Mouse (Mus musculus) heart, embryonic 16.5 days (tissue): ENCODE results near the gene Emx2. TPM values are rescaled to one million over a fixed set of nuclear protein-coding genes. Genes with fewer than 3 reads are reported as not detected.

Source experiments
- ATAC-seq: fragments of 200-750 bp; cut with Nextera tagmentation; replicated peaks from 2 replicates; pipeline ENCODE4 v1.8.0; 2017; ENCODE audit warnings: moderate number of reproducible peaks; ENCODE audit not compliant: insufficient read depth, low FRiP score; ENCODE audit errors: extremely low read depth
- H3K27ac ChIP-seq: fragments of 300-500 bp; sonication (generic); 2 replicates; pipeline ENCODE4 v1.5.1; 2014; ENCODE audit warnings: mild to moderate bottlenecking, low read length, control low read depth, moderate library complexity
- H3K27me3 ChIP-seq: fragments of 300-500 bp; sonication (generic); 2 replicates; pipeline ENCODE4 v1.6.1; 2014; ENCODE audit warnings: low read length, mixed read lengths; ENCODE audit not compliant: control insufficient read depth, insufficient read depth
- H3K36me3 ChIP-seq: fragments of 300-500 bp; sonication (generic); 2 replicates; pipeline ENCODE4 v1.6.1; 2014; ENCODE audit not compliant: control insufficient read depth, insufficient read depth
- H3K4me1 ChIP-seq: fragments of 300-500 bp; sonication (generic); 2 replicates; pipeline ENCODE4 v1.6.1; 2014; ENCODE audit warnings: low read length, mixed read lengths; ENCODE audit not compliant: control insufficient read depth, insufficient read depth
- H3K4me2 ChIP-seq: fragments of 300-500 bp; sonication (generic); 2 replicates; pipeline ENCODE4 v1.6.1; 2014; ENCODE audit warnings: low read depth, mild to moderate bottlenecking, control low read depth, low read length
- H3K4me3 ChIP-seq: fragments of 300-500 bp; sonication (generic); 2 replicates; pipeline ENCODE4 v1.5.1; 2014; ENCODE audit warnings: mild to moderate bottlenecking, control low read depth, low read length
- H3K9ac ChIP-seq: fragments of 300-500 bp; sonication (generic); 2 replicates; pipeline ENCODE4 v1.6.1; 2014; ENCODE audit warnings: low read length, control low read depth
- H3K9me3 ChIP-seq: fragments of 300-500 bp; sonication (generic); replicated peaks from 2 replicates; pipeline ENCODE4 v1.6.1; 2016; ENCODE audit warnings: low read length; ENCODE audit not compliant: control insufficient read depth
- WGBS: fragments of 180-500 bp; shearing (Covaris S2); extraction: QIAGEN DNeasy Blood & Tissue Kit; methylation state at CpG from one replicate; pipeline ENCODE4 v1.1.7; 2014; 5-methylcytosine and 5-hydroxymethylcytosine counted together
- polyA plus RNA-seq: library from polyadenylated mRNA; unstranded; fragments of >200 nt; fragmentation: Nextera tagmentation; extraction: Ambion mirVana; gene quantifications from 2 replicates; pipeline ENCODE4 v1.2.1, GENCODE M21; 2015

Emx2 gene
- not detected in 2 replicates for polyA plus RNA-seq

- Histone ChIP-seq H3K4me1 (peaks cover 11% of the 10 kb centered on the region), H3K9ac (no peak within 1 kb of the TSS), H3K4me2 (peak within 1 kb of the TSS; percentile 36), H3K9me3 (no peaks in the 10 kb centered on the region), H3K27ac (no peak within 1 kb of the TSS), H3K4me3 (peak within 1 kb of the TSS; percentile 16), H3K27me3 (peaks cover 85% of the 10 kb centered on the region), H3K36me3 (no peaks in the 10 kb centered on the region)
- ATAC-seq: no peak; the same call in 1 of the 2 replicates
- under 1% methylated on average over 54 of the region's 58 CpGs for WGBS
Measured at GRCm38 (mm10) chr19:59457951-59458742, at the start of gene Emx2. Gene Emx2, plus strand, starts transcription at chr19:59458372.

GRCm38 (mm10) chr19:59414128-59414527 is 44.0 kb upstream of the Emx2 start:
- Histone ChIP-seq H3K27ac (no peak overlapping the region), H3K4me1 (no peaks in the 10 kb centered on the region), H3K27me3 (peaks cover 20% of the 10 kb centered on the region), H3K4me3 (no peak overlapping the region), H3K9ac (no peak overlapping the region), H3K9me3 (no peaks in the 10 kb centered on the region), H3K4me2 (no peak overlapping the region), H3K36me3 (no peaks in the 10 kb centered on the region)
- ATAC-seq: no peak
- WGBS: 43% methylated on average over 5 of the region's 5 CpGs

GRCm38 (mm10) chr19:59418024-59418423 is 40.1 kb upstream of the Emx2 start:
- Histone ChIP-seq H3K27ac (no peak overlapping the region), H3K4me3 (no peak overlapping the region), H3K27me3 (peaks cover 32% of the 10 kb centered on the region), H3K9me3 (no peaks in the 10 kb centered on the region), H3K9ac (no peak overlapping the region), H3K4me2 (no peak overlapping the region), H3K4me1 (no peaks in the 10 kb centered on the region), H3K36me3 (no peaks in the 10 kb centered on the region)
- 2% methylated on average over 15 of the region's 15 CpGs for WGBS
- ATAC-seq: no peak

GRCm38 (mm10) chr19:59418671-59419070 is 39.5 kb upstream of the Emx2 start:
- no peak for ATAC-seq
- Histone ChIP-seq H3K9me3 (no peaks in the 10 kb centered on the region), H3K27ac (no peak overlapping the region), H3K4me1 (no peaks in the 10 kb centered on the region), H3K27me3 (peaks cover 34% of the 10 kb centered on the region), H3K4me3 (no peak overlapping the region), H3K9ac (no peak overlapping the region), H3K36me3 (no peaks in the 10 kb centered on the region), H3K4me2 (no peak overlapping the region)
- WGBS: 56% methylated on average over 6 of the region's 6 CpGs

- Histone ChIP-seq H3K27ac (no peak overlapping the region), H3K9ac (no peak overlapping the region), H3K9me3 (no peaks in the 10 kb centered on the region), H3K4me3 (no peak overlapping the region), H3K4me2 (no peak overlapping the region), H3K27me3 (peaks cover 23% of the 10 kb centered on the region), H3K4me1 (no peaks in the 10 kb centered on the region), H3K36me3 (no peaks in the 10 kb centered on the region)
- ATAC-seq: no peak
- 6% methylated on average over 8 of the region's 8 CpGs for WGBS
Measured at GRCm38 (mm10) chr19:59422393-59422792, 35.8 kb upstream of the Emx2 start.

- H3K36me3 ChIP-seq: no peaks in the 10 kb centered on the region
- H3K27ac ChIP-seq: no peak overlapping the region
- peaks cover 17% of the 10 kb centered on the region for H3K27me3 ChIP-seq
- 66% methylated on average over 6 of the region's 6 CpGs for WGBS
- H3K9ac ChIP-seq: no peak overlapping the region
- ATAC-seq: no peak
- H3K4me2 ChIP-seq: no peak overlapping the region
- no peaks in the 10 kb centered on the region for H3K4me1 ChIP-seq
- peaks cover 5% of the 10 kb centered on the region for H3K9me3 ChIP-seq
- H3K4me3 ChIP-seq: no peak overlapping the region
Measured at GRCm38 (mm10) chr19:59423685-59424084, 34.5 kb upstream of the Emx2 start.

GRCm38 (mm10) chr19:59424975-59425374 is 33.2 kb upstream of the Emx2 start:
- peaks cover 5% of the 10 kb centered on the region for H3K9me3 ChIP-seq
- H3K27me3 ChIP-seq: peaks cover 10% of the 10 kb centered on the region
- no peak overlapping the region for H3K27ac ChIP-seq
- no peak for ATAC-seq
- H3K4me3 ChIP-seq: no peak overlapping the region
- WGBS: 80% methylated on average over 7 of the region's 7 CpGs
- no peaks in the 10 kb centered on the region for H3K36me3 ChIP-seq
- no peak overlapping the region for H3K4me2 ChIP-seq
- no peak overlapping the region for H3K9ac ChIP-seq
- H3K4me1 ChIP-seq: no peaks in the 10 kb centered on the region

- no peak overlapping the region for H3K27ac ChIP-seq
- H3K4me3 ChIP-seq: no peak overlapping the region
- H3K9ac ChIP-seq: no peak overlapping the region
- ATAC-seq: no peak
- 35% methylated on average over 6 of the region's 6 CpGs for WGBS
- no peaks in the 10 kb centered on the region for H3K36me3 ChIP-seq
- H3K4me1 ChIP-seq: no peaks in the 10 kb centered on the region
- H3K27me3 ChIP-seq: peaks cover 12% of the 10 kb centered on the region
- peaks cover 5% of the 10 kb centered on the region for H3K9me3 ChIP-seq
- no peak overlapping the region for H3K4me2 ChIP-seq
Measured at GRCm38 (mm10) chr19:59432286-59432685, 25.9 kb upstream of the Emx2 start.

GRCm38 (mm10) chr19:59450561-59451135 is 7.5 kb upstream of the Emx2 start:
- ATAC-seq: no peak
- H3K27ac ChIP-seq: no peak overlapping the region
- H3K9ac ChIP-seq: no peak overlapping the region
- no peak overlapping the region for H3K4me2 ChIP-seq
- no peak overlapping the region for H3K4me3 ChIP-seq
- 7% methylated on average over 14 of the region's 14 CpGs for WGBS
- H3K9me3 ChIP-seq: no peaks in the 10 kb centered on the region
- no peaks in the 10 kb centered on the region for H3K4me1 ChIP-seq
- H3K36me3 ChIP-seq: no peaks in the 10 kb centered on the region
- peaks cover 80% of the 10 kb centered on the region for H3K27me3 ChIP-seq
